Mouse (Mus musculus) ES-E14 (cell line): ENCODE results near the gene Serpinb13. TPM values are rescaled to one million over a fixed set of nuclear protein-coding genes. Genes with fewer than 3 reads are reported as not detected.

Source experiments
- total RNA-seq: library from RNA; depleted of rRNA; stranded (reverse); fragments of 300-350 nt; gene quantifications from 2 replicates; pipeline ENCODE4 v1.2.3, GENCODE M21; 2012; rRNA removed

Serpinb13 gene
- total RNA-seq, 1 experiment: not detected

Other genes starting within 250 kb of the Serpinb13 start
- gene Kdsr, start 221.3 kb upstream of the Serpinb13 start, total RNA-seq: 29.9 and 38.3 TPM in 2 replicates
- 42.1 and 56.3 TPM in 2 replicates for gene Vps4b, start 184.3 kb upstream of the Serpinb13 start, total RNA-seq
- gene Serpinb5, start 119.8 kb upstream of the Serpinb13 start, total RNA-seq: 0.22 and 0.53 TPM in 2 replicates
- gene Serpinb12, start 46.5 kb upstream of the Serpinb13 start, total RNA-seq: not detected in 2 replicates
- gene Serpinb3a, start 71.3 kb downstream of the Serpinb13 start, total RNA-seq: not detected in 2 replicates
- not detected in 2 replicates for gene Serpinb3d, start 102.5 kb downstream of the Serpinb13 start, total RNA-seq